Mouse (Mus musculus): ENCODE measurements around the gene Vsig2.

GRCm38 (mm10) chr9:37554279-37554678, 15.2 kb downstream of the Vsig2 start:
- TF ChIP-seq CTCF (conservative IDR thresholded peaks at IDR 0.05; ENCODE audit: insufficient read depth, insufficient read length, low read depth, low read length) (no peak), POLR2A (IDR thresholded peaks at IDR 0.05; ENCODE audit: low read depth, low read length) (no peak)
